Mouse (Mus musculus): ENCODE measurements at regions not wholly inside any gene's neighbourhood (a gene's known extent, or its start where the extent isn't known, plus 50 kb on each side); places are given as distances from the start of the nearest gene placed in this dataset.
A peak's percentile ranks its signal among the peaks of the same experiment; 100 is the strongest.
"Not testable (repeated sequence)": the region's sequence is repeated elsewhere in the genome, so short reads cannot be mapped to it uniquely, and the experiment has no call there.

DNA sequence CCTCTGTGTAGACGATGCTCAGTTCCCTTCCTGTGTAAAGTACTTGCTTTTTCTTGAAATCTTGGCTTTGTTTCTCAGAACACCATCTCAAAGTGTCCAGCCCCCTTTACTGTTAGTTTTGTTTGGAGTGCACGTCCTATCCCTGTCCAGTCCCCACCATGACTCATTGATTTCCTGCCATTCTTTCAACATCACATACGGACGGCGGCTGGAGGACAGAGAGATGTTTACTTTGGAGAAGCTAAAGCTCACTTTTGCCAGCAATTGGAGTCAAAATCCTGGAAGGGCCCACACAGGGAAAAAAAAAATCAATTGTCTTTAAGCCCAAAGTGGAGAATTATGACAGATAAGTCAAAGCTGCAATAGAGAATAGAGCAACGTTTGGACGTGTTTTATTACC lies 51.8 kb downstream of the Gm5426 start:
- no peak for DNase-seq

DNA sequence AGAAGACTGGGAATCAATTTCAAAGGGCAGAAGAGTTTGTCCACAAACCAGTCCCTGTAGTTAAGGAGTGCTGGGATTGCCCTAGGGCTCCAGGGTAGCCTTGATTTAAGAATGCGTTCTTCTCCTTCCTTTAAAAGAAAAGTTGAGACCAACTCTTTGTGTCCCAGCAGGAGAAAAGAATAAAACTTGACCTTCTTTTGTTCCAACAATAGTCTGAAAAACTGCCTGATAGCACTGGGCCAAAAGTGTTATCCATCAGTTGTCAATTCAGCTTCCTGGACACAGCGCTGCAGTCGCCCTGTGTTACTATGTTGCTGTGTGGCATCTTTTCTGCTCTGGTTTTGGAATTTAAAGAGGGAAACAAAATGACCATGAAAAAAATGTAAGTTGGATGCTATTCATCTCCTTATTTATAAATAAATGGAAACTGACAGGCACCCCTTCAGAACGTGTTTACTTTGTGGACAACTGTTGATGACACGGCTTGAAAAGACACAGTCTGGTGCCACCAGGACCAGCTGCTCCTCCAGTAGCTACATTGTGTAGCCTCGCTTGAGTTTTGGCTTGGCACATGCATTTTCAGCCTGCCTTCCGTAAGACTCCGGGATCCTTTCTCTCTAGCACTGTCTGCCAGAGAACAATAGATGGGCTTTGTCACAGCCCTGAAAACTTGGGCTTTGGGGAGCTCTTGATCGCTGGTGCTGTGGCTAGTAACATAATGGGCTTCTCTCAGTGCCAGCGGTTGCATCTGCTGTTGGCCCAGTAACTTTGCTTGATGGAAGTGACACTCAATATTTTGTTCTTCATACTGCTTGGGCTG lies 54.0 kb downstream of the Gm5426 start:
- DNase-seq, result no peak

DNA sequence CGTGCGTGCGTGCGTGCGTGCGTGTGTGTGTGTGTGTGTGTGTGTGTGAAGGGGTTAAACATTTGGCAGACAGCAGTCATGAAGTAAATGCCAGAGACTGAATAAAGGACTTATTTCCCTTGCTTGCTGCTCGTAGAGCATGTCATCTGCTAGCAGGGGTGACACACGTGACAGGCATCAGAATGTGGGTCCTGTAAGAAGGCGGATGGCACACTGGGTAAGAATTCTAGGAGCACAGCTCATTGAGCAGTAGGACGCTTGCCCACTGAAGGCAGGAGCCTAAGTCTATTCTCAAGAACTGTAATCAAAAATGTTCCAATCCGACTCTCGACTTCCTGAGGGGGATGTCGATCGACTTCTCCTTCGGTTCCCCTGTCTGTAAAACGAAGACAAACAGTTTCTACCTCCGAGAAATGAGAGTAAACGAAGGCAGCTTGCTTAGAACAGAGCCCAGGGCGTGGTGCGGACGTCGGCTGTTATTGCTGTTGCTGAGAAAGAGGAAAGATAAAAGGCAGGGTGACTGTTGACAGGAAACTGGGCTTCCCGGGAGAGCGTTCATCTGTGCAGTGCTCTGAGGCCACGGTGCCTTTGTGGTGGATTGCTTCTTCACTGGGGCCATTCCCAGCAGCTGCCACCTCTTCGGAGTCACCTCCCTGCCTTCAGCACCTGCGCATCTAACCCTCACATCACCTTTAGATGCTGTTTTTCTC lies 64.7 kb downstream of the Gm5426 start:
- peak; percentile 62 for DNase-seq

DNA sequence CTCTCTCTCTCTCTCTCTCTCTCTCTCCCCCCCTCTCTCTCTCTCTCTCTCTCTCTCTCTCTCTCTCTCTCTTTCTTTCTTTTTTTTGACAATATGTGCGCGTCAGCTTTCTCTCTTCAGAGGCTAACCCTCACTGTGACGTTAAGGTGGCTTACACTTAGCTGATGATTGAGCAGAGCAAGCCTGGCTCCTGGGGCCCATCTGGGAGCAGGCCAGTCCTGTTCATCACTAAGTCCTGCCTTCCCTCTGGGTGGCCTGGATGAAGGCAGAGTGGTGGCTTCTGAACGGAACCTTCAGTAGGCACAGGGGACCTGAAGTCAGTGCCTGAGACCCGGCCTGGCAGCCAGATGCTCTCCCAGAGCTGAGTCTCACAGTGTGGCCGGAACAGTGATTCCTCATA lies 65.5 kb downstream of the Gm5426 start:
- DNase-seq, result peak; percentile 35

DNA sequence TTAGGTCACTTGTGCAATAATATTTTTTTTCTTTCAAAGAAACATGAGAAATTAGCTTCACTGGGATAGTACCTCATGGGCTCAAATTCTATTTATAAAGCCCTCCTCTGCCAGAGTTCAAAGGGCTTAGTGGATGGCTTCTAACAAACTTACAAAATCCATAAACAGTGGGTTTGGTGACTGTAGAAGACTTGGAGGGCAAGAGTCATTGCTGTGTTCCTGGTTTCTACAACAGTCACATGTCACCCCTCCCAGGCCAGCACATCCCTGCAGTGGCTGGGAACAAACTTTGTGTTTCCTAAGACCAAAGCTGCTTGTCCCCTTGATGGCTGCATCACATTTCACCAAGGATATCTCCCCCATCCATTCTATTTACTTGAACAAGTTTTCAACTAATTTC lies 66.5 kb downstream of the Gm5426 start:
- DNase-seq, result no peak

DNA sequence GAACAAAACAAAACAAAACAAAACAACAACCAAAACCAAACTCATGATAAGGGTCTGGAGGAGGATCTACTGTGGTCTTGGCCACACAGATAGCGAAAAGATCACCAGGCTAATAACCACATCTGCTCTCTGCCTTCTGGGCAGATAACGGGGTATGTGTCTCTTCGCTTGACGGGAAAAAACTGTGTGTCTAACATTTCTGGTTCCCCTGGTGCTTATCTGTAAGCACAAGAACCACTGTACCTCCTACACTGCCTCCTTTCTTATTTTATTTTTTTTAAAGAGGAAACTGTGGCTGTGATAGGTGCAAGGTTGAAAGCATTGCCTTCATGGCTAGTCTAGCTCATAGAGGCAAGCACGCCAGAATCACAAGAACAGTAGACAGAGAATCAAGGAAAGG lies 67.8 kb downstream of the Gm5426 start:
- DNase-seq, result no peak

DNA sequence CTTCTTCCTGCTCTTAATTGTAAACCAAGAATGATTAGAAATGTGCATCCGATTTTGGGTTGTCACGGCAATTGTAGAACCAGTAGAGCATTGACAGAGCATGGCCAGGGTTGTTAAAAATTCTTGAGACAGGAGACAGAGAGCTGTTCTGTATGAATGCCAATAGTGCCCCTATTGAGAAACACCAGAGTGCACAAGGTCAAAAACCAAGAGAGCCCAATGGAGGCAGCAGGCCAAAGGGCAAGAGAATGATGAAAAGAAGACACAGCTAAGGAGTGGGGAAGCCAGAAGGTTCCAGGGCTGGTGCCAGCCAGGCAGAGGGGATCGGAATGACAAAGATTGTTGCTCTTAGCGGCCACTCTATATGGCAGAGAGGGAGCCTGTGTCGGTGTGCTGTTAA lies 72.8 kb downstream of the Gm5426 start:
- no peak for DNase-seq

DNA sequence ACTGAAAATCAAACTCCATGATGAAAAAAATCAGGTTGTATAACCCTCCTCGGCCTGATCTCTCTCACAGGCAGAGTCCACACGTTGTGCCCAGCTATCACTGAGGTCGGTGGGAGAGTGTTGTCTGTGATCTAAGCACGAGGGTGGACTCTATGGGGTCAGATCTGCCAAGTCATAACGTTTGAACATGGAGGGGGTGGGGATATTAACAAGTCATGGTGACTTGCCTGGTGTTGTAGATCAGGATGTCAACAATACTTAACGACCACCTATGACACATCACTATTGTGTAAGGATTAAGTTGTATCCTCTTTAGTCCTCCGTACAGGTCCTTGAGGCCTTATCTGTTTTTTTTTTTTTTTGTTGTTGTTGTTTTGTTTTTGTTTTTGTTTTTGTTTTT lies 74.8 kb downstream of the Gm5426 start:
- no peak for DNase-seq

DNA sequence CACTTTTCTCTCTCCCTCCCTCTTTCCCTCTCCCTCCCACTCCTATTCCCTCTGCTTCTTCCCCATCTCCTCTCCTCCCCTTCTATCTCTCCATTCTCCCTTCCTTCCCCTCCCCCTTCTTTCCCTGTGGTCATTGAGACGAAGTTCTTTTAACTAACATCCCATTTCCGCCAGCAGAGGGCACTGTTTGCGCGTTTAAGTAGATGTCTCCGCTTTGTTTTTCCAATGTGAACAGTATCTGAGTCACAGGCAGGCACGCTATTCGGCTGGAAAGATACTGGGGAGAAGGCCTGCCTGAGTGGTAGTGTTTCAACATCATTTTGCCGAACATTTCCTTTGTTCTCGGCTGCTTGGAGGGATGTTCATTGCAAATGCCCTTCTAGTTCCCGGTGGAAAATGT lies 77.5 kb downstream of the Gm5426 start:
- DNase-seq, result peak; percentile 91

DNA sequence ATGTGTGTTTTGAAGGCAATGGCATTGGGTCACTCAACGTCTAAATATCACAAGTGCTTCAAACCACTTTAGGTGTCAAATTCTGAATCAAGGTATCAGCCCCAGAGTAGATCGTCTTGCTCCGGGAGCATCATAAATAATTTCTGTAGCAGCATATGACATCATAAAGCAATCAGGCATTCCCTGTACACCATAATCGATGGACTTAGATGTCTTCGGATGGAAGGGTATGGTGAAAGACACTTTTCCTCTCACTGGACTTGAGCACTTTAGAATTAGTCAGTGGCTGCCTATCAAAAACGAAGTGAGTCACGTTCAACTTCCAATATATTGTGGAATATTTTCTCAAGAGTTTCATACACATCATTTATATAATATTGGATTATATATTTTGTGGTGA lies 77.9 kb downstream of the Gm5426 start:
- no peak for DNase-seq

DNA sequence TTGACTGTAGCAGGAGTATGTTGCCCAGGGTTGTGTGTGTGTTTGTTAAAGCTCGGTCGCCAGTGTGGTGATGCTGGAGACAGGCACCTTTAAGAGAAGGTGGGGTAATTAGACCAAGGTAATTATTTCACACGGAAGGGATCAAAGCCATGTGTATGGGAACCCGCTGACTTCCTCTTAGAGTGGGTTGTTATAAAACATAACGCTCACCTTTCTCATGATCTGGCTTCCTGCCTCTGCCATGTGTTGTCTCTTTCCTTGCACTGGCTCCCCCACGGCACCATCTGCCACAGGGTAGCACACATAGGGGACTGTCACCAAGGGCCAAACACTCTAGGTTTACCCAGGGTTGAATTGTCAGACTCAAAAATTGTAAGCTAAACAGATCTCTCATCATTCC lies 78.5 kb downstream of the Gm5426 start:
- peak; percentile 61 for DNase-seq

DNA sequence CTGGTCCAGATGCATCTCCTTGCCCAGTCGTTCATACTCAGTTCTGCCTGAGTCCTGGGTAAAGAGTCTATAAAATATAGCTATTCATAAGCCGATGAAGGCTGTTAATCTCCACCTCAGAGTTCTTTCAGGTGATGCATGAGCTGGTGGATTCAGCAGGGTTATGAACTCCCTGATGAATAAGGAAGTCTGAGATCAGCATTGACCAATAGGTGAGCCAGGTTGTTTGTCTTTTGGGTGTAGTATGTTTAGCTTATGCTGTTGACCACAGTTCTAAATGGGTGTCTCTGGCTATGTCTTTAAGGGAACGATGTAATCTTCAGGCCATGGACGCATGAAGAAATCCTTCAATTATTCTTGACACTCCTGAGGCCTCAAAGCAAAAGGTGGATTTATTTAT lies 84.3 kb downstream of the Gm5426 start:
- no peak for DNase-seq

DNA sequence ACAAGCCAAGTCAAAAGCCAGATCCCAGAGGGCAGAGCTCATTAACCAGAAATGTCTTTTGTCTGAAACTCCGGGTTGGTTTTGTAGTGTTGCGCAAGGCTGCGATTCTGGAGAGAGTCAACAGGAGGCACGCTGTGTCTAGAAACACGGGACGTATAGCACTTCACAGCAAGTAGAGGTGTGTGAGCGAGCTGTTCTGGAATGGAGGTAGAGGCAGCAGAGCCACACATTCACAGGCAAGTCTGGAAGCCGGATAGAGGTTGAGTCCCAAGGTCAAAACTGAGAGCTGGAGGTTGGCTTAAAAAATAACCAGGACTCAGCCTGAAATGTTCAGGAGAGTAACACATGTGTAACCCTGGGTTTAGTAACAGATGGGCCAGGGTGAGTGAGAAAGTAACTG lies 94.0 kb downstream of the Gm5426 start:
- DNase-seq, result peak; percentile 32

DNA sequence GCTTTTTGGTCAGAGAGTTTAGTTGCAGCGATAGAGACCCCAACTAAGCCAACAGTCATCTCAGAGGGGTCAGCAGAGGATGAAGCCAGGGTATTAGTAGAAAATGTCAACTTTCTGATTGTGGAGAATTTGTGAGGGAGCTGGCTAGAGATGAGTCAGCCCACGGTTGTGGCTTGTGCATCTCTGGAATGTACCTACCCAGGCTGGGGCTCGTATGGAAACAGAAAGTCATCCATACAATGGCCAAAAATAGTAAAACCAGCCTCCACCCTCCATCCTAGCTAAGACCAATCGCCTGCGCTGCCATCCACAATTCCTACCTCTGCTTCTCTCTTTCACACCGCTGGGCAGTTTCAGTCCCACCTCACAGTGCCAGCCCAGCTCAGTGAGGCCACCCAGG lies 94.9 kb downstream of the Gm5426 start:
- DNase-seq, result no peak

DNA sequence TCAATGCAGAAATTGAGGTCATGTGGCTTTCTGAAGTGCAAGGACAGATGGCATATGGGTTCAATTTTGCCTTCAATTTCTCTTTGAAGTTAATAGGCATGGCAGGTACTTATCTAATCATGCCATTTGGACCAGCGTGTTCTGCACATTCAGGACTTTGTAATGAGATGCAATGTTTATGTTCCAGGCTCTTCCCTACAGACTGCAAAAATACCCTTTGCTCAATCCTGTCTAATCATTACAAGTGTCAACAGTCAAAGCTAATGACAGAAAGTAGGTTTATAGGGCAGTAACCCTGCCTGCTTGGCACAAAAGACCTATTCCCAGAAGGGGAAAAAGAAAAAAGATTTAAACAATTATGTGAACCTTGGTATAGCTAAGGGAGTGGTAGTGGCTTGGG lies 96.5 kb downstream of the Gm5426 start:
- no peak for DNase-seq

DNA sequence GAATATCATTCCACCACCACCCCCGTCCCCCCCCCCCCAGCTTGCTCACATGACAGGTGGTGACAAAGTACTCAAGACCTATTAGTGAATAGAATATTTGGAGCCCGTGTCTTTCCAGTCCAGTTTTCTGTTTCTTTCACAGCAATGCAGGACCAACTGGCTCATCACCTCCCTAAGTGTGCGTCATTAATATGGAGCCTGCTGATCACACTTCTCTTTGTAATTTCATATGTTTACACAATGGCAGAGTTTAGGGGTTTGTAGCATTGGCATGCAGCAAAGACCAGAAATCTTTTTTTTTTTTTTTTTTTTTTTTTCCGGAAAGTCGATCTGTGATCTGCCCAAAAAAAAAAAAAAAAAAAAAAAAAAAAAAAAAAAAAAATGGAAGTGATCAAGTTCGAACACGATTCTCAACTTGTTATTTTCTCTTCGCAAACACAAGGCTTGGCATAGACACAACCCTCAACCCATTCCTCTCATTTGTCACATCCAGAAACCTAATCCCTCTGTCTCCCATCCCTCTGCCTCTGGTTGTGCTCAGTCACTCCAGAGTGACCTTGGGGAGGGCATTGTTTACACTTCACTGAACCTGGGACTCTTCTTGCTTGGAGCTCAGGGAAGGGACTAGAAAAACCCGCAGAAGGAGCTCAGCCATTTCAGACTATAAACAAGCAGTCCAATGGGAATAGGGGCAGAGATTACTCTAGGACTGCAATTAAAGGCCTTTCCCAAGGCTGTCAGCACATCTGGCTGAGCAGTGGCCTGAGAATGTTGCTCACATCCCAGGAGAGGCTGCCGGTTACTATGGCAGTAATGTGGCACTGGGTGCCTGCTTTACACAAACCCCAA lies 98.4 kb downstream of the Gm5426 start:
- no peak for DNase-seq

DNA sequence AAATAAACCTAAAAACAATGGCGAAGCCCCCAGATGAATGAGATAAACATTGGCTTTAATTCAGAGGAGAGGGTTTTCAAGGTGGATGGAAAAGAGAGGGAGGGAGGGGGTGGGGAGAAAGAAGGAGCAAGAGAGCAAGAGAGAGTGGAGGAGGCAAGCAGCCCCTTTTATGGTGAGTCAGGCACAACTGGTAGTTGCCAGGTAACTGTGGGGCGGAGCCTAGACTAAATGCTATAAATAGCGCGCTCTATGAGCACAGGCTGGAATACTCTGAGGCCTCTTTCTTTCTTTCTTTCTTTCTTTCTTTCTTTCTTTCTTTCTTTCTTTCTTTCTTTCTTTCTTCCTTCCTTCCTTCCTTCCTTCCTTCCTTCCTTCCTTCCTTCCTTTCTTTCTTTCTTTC lies 99.6 kb downstream of the Gm5426 start:
- DNase-seq, result not testable (repeated sequence)

DNA sequence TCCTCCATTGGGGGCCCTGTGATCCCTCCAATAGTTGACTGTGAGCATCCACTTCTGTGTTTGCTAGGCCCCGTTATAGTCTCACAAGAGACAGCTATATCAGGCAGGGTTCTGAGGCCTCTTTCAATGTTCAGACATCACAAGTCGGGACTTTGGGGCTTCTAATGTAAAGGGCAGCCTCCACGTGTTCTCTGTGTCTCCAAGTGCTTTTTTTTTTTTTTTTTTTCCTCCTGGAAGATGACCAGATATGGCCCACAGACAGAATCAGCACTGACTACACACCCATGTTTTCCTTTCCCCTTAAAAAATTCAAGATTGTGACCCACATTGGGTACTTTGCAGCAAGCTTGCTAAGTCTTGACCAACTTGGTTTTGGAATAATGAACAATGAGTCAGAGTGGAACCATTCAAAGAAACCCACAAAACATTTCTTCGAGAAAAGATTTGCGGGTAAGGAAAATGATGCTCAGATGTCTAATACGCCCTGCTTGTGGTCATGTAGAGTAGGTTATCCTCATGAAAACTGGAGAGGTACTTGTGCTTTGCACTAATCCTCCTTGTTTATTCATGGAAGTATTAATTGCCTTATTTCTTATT lies 100.5 kb downstream of the Gm5426 start:
- DNase-seq, result no peak

DNA sequence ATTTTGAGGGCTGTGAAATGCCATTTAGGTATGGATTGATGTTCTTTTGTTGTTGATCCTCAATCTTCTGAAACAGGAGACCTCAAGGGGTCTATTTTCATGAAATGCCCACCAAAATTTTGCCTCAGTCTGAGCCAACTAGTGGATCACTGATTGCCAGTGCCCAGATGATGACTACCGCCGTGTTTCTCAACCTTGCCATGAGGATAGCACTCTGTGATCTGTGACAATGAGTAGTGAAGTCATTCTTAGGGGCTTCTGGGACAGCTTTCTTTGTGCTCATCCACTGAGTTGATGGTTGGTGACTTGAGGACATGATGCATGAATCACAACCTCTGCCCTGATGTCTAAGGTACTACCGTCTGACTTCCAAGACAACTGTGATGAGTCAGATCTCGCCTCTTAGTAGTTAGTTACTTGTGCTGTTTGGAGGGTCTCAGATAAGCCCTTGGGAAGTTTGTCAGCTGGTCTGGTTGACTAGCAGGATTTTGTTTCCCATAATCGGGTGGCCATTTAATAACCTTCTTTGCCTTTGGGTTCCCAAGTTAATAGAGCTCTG lies 101.2 kb downstream of the Gm5426 start:
- DNase-seq, result no peak

DNA sequence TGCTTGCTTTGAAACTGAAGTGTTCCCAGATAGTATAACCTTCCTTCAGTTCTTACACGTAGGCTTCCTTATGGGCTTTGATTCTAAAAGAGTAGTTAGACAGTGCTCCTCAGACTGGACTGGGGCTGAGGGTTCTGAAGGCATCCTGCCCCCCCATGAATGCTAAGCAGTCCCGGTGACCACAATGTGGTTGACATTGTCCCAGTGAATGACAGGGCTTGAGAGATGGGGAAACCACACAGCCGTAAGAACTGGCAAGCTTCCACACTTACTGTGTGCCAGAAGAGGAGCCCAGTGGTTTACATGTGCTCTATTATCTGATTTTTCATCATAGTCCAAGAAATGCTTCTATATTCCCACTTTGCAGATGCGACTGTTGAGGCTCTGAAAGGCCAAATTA lies 101.8 kb downstream of the Gm5426 start:
- no peak for DNase-seq

DNA sequence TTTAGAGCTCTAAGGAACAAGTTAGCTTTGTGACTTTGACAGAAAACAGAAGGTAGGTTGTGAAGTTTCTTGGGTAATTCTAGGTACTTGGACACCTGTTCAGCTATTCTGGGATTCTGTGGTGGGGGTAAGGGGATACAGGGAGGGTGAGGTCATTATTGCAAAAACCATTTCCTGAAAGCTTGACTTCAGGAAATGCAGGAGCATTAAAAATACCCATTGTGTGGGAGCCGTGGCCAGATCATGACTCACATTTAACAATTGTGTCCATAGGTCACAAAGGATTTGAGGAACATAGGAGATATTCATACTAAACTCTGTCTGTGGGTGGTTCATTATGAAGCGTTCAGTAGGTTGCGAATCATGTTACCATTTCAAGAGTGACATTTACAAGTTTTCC lies 102.4 kb downstream of the Gm5426 start:
- DNase-seq, result no peak

DNA sequence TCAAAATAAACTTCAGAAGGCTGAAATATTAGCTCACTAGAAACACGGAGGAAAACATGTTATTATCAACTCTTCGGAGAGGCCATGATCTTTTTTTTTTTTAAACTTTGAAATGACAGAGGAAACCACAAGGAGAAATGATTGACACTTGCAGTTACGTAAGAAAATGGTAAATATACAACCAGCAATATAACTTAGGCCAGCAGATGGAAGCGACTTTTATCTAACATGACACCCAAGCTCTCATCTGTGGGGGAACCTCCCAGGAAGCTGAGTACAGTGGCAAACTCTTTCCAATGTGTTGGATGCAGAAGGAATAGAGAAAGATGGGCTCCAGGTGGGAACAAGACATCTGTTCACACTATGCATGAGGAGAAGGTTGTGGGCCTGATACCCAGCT lies 104.2 kb downstream of the Gm5426 start:
- DNase-seq, result no peak

DNA sequence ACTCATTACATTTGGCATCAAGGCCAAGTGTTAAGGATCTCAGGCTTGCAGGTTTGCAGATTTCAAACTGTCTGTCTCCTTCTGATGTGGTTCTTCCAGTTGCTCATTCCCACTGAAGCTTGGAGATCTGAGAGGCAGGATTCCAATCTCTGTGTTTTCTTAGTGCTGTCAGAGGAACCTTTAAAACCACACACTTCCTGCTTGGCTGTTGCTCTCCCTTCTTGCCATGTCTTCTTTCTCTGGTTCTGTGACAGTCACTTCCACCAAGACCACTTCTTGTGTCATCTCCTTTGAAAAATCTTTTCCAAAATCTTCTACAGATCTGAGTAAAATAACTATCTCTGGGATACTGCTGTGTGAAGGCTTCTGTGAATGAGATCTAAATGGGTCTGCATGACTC lies 117.3 kb downstream of the Gm5426 start:
- no peak for DNase-seq
